Mouse (Mus musculus): ENCODE results near the gene Dennd4c.

GRCm38 (mm10) chr4:86729829-86730228 lies 18.5 kb upstream of the Dennd4c start:
- TF ChIP-seq TCF12 (IDR thresholded peaks at IDR 0.05; ENCODE audit: insufficient read depth, poor library complexity, severe bottlenecking) = no peak
- TF ChIP-seq POLR2A (IDR thresholded peaks at IDR 0.05; ENCODE audit: insufficient read length, low read depth) = no peak
- no peak for TF ChIP-seq POLR2AphosphoS2 (IDR thresholded peaks at IDR 0.05; ENCODE audit: insufficient read length, low read depth)
- no peak for TF ChIP-seq USF1 (IDR thresholded peaks at IDR 0.05; ENCODE audit: low read depth)
- no peak for TF ChIP-seq E2F4 (IDR thresholded peaks at IDR 0.05; ENCODE audit: insufficient read depth)
- no peak for TF ChIP-seq MYOG (IDR thresholded peaks at IDR 0.05; ENCODE audit: control insufficient read depth in 1 of 3, insufficient read depth in 1 of 3, insufficient read length in 2 of 3, low read depth in 2 of 3)
- no peak for TF ChIP-seq MAX (IDR thresholded peaks at IDR 0.05; ENCODE audit: low read depth)
- no peak for TF ChIP-seq MYOD1 (IDR thresholded peaks at IDR 0.05; ENCODE audit: control insufficient read depth in 1 of 3, insufficient read length in 2 of 3, low read depth in 2 of 3)
- TF ChIP-seq SRF (IDR thresholded peaks at IDR 0.05; ENCODE audit: control insufficient read depth, insufficient read length, low read depth) = no peak
- no peak for TF ChIP-seq CEBPB (IDR thresholded peaks at IDR 0.05; ENCODE audit: insufficient read depth, poor library complexity, severe bottlenecking)
- no peak for TF ChIP-seq TCF3 (IDR thresholded peaks at IDR 0.05; ENCODE audit: insufficient read length, low read depth)

All from myocyte (in vitro differentiated cells).